Mouse (Mus musculus) right cerebral cortex, postnatal 14 days (tissue): ENCODE data around the gene Psmb11.

Experiments
- DNase-seq: peaks from one replicate; pipeline ENCODE4 v3.0.0; 2022

Psmb11 gene

DNA sequence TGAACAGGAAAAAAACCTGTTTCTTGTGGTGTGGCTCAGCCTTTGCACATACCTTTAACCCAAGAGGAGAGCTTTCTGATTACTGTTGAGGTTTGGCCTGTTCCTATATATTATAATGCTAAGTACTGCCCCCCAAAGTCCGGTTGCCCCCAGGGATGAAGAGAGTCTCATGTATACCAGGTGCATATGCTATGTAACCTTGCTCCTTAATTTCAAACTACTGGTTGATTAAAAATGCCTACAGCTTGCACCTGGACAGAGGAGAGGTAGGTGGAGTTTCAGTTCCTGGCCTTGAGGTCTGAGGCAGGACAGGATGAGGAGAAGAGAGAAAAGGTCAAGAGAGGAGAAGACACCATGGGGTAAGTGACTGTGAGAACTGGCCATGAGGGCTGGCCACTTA, at the start of gene Psmb11:
TSS of gene Psmb11 (plus strand) at position 301 of the 400 bp plus-strand sequence.
- no peak for DNase-seq

DNA sequence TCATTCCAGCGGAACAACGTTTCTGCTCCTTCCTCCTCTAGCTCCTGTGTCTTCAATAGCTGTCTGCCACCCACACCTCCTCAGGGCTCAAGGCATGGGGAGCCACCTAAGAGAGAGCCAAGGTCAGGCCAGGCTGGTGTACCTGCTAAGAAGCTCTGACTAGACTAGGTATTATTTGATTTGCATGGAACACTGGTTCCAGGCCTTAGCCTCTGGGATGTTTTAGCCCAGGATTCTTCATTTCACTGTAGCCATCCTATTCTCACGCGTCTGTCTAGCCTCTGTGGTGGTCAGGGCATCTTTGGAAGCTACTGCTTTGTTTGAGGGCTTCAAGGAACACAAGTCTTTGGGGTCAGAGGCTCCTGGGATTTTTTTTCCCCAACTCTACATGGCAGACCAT, 49.1 kb upstream of the Psmb11 start:
- DNase-seq: no peak

DNA sequence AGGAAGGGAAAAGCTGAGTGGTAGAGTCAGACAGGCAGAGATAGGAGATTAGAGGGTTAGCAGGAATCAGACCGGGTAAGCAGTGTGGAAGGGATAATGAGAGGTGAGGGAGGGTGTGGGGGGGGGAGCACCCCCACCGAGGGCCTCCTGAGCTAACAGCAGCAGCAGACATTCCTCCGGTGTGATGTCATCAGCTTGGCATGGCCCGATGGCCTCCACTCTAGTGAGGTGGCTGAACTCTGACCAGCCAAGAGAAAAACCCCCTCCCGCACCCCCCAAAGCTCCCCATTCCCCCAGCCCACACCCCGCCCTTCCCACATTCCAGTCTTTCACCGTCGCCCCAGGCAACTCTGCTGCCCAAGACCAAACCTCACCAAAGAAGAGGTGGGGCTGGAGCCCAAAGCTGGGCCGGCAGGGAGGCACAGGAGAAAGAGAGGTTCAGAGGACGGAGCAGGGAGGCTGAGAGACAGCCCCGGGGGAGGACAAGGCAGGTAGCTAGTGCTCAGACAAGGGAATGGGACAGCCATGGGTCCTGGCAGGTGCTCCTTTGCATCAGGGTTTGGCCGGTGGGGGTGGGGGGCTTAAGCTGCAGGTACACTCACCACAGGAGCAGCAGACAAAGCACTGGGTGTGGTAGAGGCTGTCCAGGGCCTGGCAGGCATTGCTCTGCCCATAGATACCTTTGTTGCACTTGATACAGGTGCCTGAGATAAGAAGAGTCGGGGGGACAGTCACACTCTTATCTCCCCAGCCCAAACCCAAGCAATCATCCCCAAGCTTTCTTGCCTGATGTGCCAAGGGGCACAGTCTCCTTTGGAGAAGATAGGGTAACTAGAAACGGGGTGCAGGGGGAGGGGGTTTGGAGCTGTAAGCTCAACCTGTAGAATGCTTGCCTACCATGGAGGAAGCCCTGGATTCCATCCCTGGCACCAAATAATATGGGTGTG, 48.2 kb upstream of the Psmb11 start:
- DNase-seq: no peak

DNA sequence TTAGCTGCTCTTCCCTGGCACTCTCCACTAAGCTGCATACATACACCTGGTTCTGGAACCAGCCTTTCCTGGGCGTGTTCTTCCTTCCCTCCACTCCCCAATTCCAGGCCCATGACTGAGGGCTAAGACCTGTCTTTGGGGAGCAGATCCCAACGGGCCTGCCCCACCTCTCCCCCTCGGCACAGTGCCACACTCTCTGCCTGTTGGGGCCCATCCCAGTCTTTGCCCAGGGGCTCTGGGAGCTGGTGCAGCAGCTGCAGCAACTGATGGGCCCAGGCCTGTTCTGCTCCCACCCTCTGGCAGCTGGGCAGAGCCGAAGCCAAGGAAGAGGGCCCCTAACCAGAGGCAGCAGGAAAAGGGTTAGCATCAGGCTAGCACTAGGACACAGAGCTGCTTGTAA, 47.0 kb upstream of the Psmb11 start:
- no peak for DNase-seq

DNA sequence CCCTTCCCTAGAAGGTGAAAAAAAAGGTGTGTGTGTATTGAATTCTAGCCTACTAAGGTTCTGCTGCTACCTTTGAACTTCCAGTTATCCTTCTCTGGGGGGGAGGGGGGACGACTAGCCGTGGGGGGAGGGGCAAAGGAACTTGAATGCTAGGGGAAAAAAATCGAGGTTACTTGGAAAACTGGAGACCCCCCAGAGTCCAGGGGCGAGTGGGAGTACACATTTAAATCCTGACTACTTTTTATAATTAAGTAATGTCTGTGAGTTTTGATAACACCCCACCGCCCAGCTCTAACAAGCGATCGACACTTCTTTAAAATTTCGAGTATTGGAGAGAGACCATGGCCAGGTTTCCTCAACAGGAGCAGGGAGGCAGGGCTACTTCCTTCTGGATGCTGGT, 46.2 kb upstream of the Psmb11 start:
- no peak for DNase-seq

DNA sequence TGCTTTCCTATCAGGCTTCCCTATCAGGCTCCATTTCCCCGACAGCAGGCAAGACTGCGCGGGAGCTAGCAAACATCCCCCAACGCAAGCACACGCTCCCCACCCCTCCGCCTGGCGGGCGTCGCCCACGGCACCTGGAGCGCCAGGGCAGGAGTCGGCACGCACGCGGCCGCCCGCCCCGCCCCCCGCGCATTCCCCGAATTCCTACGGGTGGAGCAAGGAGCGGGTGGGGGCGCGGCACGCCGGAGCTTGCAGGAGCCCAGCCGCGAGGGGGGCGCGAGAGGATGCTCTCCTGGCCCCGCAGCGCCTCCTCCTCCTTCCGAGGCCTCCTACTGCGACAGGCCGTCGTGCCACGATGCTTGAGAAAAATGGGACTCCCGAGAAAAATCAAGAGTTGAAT, 45.6 kb upstream of the Psmb11 start:
- peak; percentile 46 for DNase-seq

DNA sequence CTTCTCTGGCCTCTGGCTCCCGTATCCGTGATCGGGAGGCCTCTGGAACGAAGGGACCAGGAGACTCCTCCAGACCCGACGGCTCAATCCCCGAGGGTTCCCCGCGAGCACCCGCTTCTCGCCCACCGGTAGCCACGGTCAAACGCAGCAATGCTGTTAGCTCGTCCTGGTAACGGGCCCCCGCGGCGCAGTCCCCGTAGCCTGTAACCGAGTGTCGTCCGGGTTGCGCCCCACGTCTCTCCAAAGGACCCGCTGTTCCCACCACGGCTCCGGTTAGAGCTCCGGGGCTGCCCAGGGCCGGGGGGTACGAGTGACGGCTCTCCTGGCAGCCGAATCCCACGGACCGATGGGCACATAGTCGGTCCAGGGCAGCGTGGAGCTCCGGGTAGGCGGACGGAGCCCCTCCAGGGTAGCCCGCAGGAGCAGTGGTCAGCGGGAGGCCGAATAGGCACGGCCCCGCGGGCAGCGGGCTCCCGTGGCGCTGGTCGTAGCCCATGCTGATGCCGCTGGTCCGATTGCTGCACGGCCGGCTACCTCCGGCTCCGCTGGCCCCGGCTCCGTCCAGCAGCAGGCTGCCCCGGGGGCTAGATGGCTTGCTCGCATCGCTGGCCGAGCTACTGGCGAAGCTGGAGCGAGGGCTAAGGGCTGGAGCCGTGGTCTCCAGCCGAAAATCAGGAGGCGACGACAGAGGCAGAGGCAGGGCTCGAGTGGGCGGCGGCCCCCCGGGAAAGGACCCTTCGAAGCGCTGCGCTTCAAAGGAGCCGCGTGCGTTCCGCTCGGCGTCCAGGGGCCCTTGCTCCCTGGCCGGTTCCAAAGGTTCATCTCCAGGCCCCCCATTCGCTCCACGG, 44.8 kb upstream of the Psmb11 start:
- no peak for DNase-seq

DNA sequence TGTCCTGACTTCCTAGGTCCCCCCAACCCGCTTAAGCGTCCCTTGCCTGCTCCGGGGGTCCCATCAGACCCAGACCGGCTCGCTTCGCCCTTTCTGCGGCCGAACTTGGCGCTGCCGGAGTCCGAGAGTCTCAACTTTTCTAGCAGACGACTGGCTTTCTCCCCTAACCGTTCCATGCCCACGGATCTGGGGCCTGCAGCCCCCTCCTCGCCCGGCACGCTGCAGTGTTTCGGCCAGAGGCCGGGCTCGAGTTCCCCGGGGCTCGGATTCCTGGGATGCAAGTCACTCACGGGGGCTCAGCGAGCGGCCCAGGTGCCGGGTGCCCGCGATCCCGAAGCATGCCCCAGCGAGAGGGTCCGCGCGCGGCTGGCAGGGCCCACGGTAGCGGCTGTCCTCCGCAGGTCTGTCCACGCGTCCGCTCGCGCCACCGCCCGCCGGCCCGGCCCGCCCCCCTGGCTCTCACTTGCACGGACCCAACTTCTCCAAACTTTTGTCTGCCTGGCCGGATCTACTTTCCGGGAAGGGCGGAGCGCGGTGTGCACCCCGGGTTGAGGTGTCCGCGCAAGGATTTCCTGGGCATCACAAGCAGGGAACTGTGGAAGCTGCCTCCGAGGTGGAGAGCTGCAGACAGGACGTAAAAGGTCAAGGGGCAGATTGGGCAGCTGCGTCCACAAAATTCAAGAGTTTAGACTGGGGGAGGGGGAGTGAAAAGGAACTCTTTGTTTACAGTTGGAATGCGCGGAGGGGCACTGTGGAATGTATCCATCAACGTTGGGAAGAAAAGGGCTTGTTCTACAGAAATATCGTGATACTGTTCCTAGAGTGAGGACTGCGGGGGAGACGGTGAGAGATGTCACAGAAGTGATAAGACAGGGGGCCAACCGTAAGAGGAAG, 43.9 kb upstream of the Psmb11 start, which contains the start of gene Ajuba:
TSS of gene Ajuba (minus strand) at position 470 of the 894 bp plus-strand sequence.
- DNase-seq: peak; percentile 71

DNA sequence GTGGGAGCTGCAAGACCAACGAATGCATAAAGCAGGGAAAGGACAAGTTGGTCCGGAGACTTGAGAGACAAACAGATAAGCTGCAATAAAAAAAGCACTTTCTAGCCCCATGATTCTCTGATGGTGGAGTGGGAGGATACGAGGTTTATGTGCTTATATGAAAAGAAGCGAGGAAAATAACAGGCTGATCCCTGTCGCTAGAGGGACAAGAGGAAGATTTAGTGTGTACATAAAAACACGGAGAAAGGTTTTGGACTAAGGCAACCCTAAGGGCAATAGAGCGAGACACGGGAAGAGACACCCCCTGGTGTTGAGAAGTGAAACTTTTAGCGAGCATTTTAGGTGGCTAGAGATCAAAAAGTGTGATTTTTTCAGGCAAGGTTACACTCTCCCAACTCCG, 43.2 kb upstream of the Psmb11 start:
- no peak for DNase-seq

DNA sequence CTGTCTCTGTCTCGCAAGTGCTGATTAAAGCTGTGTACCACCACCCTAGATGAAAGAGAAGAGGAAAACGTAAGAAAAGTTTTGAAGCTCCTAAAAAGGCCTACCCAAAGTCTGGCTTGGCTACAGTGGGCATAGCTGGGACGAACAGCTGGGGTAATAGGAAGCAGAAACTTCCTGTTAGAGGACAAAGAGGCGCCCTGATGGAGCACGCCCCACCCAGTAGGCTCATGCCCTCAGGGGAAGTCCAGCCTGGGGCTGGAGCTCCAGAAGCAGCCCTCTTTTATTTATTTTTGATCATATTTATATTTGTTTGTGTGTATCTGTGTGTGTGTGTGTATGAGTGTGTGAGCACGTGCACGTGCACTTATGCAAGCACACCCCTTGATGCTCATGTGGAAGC, 41.6 kb upstream of the Psmb11 start:
- no peak for DNase-seq

DNA sequence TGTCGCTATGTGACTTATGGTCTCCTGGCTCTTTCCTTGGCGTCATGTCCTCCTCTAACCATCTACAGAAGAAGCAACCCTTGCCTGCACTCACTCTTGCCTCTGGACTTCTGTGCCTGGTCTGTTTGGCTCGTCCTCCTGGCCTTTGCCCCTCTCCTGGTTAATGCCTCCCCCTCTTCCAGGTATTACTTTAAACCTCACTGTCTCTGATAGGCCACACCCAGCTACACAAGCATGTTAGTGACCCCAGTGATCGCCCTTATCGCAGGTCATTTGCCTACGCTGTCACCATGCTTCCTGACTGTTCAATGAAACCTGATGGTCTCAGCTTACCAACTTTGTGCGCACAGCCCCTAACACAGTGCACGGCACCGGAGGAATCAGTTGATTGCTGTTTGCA, 38.7 kb upstream of the Psmb11 start:
- no peak for DNase-seq

DNA sequence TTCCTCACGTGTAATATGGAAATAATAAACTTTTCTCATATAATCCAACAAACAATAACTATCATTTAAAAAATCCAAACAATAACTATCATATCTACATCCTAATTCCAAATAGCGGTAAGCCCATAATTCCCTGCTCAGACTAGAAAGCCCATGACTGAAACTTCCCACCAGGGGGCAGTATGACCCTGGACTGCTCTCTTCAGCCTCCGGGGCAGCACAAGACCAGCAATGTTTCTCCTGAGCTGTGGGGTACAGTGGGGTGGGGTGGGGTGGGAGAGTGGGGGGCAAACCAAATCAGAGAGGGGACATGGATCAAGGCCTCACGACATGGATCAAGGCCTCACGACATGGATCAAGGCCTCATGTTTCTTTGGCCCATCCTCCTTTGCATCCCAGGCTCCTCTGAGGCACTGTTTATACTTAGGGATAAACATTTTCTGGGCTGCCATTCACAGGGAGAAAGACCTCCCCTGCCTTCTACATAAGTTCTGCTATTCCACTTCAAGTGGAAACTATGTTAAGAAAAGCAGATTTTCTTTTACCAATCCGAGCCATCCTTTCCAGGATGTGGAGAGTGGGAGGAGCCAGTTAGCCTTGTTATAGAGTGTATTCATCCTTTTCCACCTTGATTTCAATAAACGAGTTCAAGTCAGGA, 37.4 kb upstream of the Psmb11 start:
- peak; percentile 65 for DNase-seq

DNA sequence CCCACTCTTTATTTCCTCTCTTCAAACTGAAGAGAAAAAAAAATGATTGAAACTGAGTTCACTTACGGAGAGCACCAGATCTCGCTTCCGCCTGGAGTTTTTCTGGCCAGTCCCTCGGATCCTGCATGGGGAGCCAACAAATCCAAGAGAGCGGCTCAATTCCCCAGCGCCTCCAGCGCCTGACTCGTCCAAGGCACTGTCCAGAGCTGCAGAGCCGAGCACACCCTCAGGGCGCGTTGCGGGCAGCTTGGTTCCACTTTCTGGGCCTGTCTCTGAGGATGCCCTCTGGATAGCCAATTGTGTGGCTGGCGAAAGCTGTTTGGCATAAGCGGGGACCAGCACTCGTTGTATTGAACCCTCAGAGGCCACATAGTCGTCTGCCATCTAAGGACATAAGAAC, 30.2 kb upstream of the Psmb11 start:
- DNase-seq: no peak

DNA sequence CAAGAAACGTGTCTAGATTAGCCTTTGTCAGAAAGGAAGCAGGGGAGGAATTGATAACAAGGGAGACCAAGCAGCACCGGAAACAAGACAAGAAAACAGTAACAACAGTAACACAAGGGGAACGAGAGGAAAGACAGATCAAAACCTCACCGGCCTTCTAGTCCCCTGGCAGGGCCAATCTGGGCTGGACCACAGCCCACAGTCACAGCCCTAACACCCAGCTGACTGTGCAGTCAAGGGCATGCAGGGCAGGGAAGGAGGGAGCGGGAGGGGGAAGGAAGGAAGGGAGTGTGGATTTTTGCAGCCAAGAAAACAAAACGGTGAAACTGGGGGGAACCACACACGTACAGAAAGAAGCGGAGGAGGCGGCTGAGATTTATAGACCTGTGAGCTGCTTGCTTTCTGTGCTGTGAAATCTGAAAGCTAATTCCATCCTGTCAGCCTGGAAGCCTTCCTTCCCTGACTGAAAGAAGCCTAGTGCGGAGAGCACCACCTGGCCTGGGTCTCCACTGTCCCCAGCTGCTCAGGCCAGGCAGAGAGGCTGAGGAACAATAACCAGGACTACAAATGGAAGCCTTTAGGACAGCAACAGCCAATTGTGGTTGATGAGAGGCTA, 28.8 kb upstream of the Psmb11 start:
- DNase-seq: no peak

DNA sequence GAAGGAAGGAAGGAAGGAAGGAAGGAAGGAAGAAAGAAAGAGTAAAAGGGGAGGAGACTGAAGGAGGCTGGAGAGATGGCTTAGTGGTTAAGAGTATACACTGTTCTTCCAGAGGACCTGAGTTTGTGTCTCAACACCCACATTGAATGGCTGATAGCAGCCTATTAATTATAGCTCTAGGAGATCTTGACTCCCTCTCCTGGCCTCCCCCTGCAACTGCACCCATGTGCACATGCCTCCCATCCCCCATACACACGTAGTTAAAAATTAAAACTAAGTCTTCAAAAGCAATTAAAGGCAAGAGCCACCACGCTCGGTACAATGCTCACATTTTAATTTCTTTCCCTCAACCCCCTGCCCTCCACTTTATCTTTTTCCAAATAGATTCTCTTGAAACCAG, 27.2 kb upstream of the Psmb11 start:
- no peak for DNase-seq

DNA sequence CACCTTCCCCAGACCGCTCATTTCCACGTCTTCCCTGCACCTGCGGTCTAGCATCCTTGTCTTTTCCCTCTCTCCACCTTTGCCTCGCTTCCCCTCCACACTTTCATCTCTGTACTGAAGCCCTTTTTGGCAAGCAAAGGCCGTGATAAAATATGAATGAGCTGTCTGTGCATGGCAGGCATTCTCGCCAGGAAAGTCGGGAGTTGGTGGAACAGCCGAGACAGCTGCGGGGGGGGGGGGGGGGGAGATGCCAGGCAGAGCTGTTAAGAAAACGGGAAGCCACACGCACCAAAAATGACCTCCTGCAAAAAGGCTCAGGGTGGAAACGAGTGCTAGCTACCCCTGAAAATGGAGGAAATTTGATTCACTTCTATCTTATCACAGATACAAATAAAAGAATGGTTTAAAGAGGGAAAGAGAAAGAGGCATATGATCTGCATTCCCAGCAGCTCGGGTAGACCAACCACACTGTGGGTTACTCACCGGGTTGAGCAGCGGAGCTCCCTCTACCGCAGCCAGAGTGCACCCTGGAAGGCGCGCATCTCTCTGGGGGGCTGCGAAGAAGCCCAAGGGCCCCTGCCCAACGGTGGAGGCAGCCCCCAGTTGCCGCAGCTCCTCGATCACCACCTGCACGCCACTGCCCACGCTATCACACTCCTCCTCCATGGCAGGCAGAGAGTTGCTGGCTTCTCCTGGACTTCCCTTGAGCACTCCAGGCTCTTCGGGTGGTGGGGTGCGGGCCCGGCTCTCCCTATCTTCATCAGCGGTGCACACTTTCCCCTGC, 26.4 kb upstream of the Psmb11 start:
- no peak for DNase-seq

DNA sequence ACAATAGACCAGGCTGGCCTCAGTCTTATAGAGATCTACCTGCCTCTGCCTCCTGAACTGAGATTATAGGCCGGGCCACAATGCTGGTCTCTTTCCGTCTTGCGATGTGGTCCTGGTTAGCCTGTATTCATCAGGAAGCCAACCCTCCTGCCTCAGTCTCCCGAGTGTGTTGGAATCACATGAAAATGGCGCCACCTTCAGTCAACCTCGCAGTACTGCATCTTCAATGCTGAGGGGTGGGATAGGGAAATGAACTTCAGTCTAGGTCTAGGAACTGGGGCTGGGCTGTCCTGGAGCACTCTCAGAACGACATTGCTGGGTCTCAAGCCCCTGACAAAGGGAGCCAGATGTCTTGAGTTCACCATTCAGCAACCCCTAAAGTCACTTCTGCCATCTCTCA, 24.1 kb upstream of the Psmb11 start:
- DNase-seq: no peak

DNA sequence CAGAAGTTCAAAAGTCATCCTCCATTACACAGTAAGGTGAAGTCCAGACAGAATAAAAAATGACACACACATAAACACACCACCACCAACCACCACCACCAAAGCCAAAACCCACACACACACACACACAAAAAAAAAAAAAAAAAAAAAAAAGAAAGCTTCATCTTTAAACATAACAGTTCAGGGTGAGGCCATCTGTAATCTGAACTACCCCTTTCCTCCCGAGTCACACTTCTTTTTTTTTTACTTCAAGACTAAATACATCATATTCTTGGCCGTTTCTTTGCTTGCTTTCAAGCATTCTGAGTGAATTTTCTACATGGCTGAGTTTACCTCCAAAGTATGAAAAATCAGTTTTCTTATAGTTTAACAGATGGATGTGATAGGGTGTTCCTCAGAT, 19.6 kb upstream of the Psmb11 start:
- DNase-seq: no peak

DNA sequence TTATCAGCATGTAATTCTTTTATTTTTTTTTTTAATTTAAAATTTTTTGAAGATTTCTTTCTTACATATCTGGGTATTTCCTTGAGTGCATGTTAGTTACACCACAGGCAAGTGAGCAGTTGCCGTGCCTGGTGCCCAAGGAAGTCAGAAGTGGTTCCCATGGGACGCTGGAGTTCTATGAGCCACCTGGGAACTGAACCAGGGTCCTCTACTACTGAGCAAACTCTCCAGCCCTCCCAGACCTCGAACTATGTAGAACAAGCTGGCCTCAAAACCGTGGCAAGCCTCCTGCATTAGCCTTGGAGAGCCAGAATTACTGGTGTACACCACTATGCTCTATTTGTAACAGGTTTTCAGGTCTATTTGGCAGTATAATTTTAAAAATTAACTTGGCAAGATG, 18.6 kb upstream of the Psmb11 start:
- DNase-seq: no peak

DNA sequence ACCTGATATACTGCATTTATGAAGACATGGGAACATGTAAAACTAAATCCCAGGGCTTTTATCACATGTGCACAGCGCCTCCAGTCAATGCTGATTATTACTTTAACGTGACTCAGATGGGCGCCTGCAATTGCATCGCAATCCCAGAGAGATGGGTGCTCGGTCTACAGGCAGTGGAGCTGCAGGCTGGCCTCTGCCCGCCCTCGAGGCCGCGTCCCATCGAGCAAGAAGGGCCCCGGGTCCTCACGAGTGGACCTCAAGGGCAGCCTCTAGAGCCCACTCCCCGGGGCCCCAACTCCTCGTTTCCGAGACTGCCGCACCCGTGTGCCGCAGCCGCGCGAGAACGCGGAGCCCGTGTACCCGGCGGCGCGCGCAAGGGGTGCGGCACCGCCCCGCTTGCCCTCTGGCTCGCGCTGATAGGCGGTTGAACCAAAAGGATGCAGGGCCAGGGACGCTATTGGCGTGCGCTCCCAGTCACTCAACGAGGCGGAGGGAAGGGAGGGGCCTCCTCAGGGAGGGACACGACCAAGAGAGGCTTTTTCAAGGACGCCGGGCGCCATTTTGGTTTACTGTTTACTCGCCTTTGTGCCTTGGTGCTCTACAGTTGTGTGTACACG, 18.1 kb upstream of the Psmb11 start:
- DNase-seq: peak; percentile 95

DNA sequence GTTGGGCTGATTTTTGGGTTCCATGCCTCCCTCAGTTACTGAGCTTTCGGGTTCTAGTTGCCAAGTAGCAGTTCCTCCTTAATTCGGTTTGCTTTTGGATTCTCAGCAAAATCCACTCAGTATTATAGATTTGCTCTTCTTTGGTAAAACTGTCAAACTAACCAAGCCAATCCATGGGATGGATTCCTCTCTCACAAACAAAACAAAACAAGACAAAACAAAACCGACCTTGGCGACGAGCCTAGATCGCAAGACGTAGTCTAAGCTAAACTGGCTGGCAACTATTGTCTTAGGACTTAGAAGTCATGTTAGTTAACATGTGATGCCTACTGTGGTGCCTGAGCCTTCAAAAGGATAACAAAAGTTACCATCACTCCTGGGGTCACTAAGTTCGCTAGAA, 17.5 kb upstream of the Psmb11 start:
- DNase-seq: no peak
